Mouse (Mus musculus) heart, embryonic 11.5 days (tissue): ENCODE results near the gene Arl5a. TPM values are rescaled to one million over a fixed set of nuclear protein-coding genes. Genes with fewer than 3 reads are reported as not detected.
A peak's percentile ranks its signal among the peaks of the same experiment; 100 is the strongest.

Experiments used
- ATAC-seq: fragments of 200-750 bp; cut with Nextera tagmentation; replicated peaks from 2 replicates; pipeline ENCODE4 v1.8.0; 2017; ENCODE audit warnings: moderate library complexity; ENCODE audit not compliant: insufficient number of reproducible peaks, low FRiP score, low TSS enrichment
- H3K27ac ChIP-seq: fragments of 300-500 bp; sonication (generic); 2 replicates; pipeline ENCODE4 v1.5.1; 2014; ENCODE audit warnings: mild to moderate bottlenecking, low read depth, low read length
- H3K27me3 ChIP-seq: fragments of 300-500 bp; sonication (generic); 2 replicates; pipeline ENCODE4 v1.6.1; 2014; ENCODE audit warnings: mild to moderate bottlenecking, low read length, mixed read lengths; ENCODE audit not compliant: control insufficient read depth, insufficient read depth
- H3K36me3 ChIP-seq: fragments of 300-500 bp; sonication (generic); 2 replicates; pipeline ENCODE4 v1.6.1; 2014; ENCODE audit warnings: mild to moderate bottlenecking, low read length, moderate library complexity, mixed read lengths; ENCODE audit not compliant: control insufficient read depth, insufficient read depth
- H3K4me1 ChIP-seq: fragments of 300-500 bp; sonication (generic); 2 replicates; pipeline ENCODE4 v1.6.1; 2014; ENCODE audit warnings: low read length; ENCODE audit not compliant: control insufficient read depth, insufficient read depth
- H3K4me2 ChIP-seq: fragments of 300-500 bp; sonication (generic); 2 replicates; pipeline ENCODE4 v1.6.1; 2014; ENCODE audit warnings: mild to moderate bottlenecking, moderate library complexity
- H3K4me3 ChIP-seq: fragments of 300-500 bp; sonication (generic); 2 replicates; pipeline ENCODE4 v1.5.1; 2014; ENCODE audit warnings: low read depth, low read length
- H3K9ac ChIP-seq: fragments of 300-500 bp; sonication (generic); 2 replicates; pipeline ENCODE4 v1.6.1; 2014; ENCODE audit warnings: mild to moderate bottlenecking, low read depth, low read length, moderate library complexity
- H3K9me3 ChIP-seq: fragments of 300-500 bp; sonication (generic); replicated peaks from 2 replicates; pipeline ENCODE4 v1.6.1; 2016; ENCODE audit warnings: low read length; ENCODE audit not compliant: control insufficient read depth
- WGBS: fragments of 180-500 bp; shearing (Covaris S2); extraction: QIAGEN DNeasy Blood & Tissue Kit; methylation state at CpG from one replicate; pipeline ENCODE4 v1.1.7; 2014; ENCODE audit not compliant: insufficient replicate concordance; 5-methylcytosine and 5-hydroxymethylcytosine counted together
- polyA plus RNA-seq: library from polyadenylated mRNA; unstranded; fragments of >200 nt; fragmentation: Nextera tagmentation; extraction: Ambion mirVana; gene quantifications from 2 replicates; pipeline ENCODE4 v1.2.1, GENCODE M21; 2014

The Arl5a gene
- 74.4 and 95.6 TPM in 2 replicates for polyA plus RNA-seq

- H3K27ac ChIP-seq: peak within 1 kb of the TSS; percentile 89
- under 1% methylated on average over 53 of the region's 57 CpGs for WGBS
- H3K4me1 ChIP-seq: peaks cover 17% of the 10 kb centered on the region
- H3K9ac ChIP-seq: peak within 1 kb of the TSS; percentile 98
- H3K36me3 ChIP-seq: no peaks in the 10 kb centered on the region
- H3K27me3 ChIP-seq: no peaks in the 10 kb centered on the region
- H3K4me3 ChIP-seq: peak within 1 kb of the TSS; percentile 93
- H3K9me3 ChIP-seq: no peaks in the 10 kb centered on the region
- peak; percentile 95 for ATAC-seq
- H3K4me2 ChIP-seq: peak within 1 kb of the TSS; percentile 88
Measured at GRCm38 (mm10) chr2:52424747-52425522, at the start of gene Arl5a. Gene Arl5a, minus strand, starts transcription at chr2:52424901.

GRCm38 (mm10) chr2:52471545-52472291, 47.0 kb upstream of the Arl5a start:
- ATAC-seq: no peak
- Histone ChIP-seq H3K4me3 (no peak overlapping the region), H3K27me3 (no peaks in the 10 kb centered on the region), H3K4me1 (peaks cover 4% of the 10 kb centered on the region; the same call in 1 of the 2 replicates), H3K9ac (no peak overlapping the region), H3K9me3 (no peaks in the 10 kb centered on the region), H3K36me3 (no peaks in the 10 kb centered on the region), H3K27ac (peak overlapping the region; percentile 37; the same call in 1 of the 2 replicates), H3K4me2 (no peak overlapping the region)
- WGBS: 16% methylated on average over 4 of the region's 4 CpGs

- Histone ChIP-seq H3K4me2 (no peak overlapping the region), H3K4me1 (peaks cover 4% of the 10 kb centered on the region; the same call in 1 of the 2 replicates), H3K4me3 (no peak overlapping the region), H3K9me3 (no peaks in the 10 kb centered on the region), H3K27ac (no peak overlapping the region), H3K36me3 (no peaks in the 10 kb centered on the region), H3K27me3 (no peaks in the 10 kb centered on the region), H3K9ac (no peak overlapping the region)
- ATAC-seq: no peak
- 74% methylated on average over 4 of the region's 4 CpGs for WGBS
Measured at GRCm38 (mm10) chr2:52470044-52470560, 45.4 kb upstream of the Arl5a start.

GRCm38 (mm10) chr2:52467629-52468028, 42.9 kb upstream of the Arl5a start:
- no peaks in the 10 kb centered on the region for H3K9me3 ChIP-seq
- H3K36me3 ChIP-seq: no peaks in the 10 kb centered on the region
- H3K4me2 ChIP-seq: no peak overlapping the region
- H3K27ac ChIP-seq: no peak overlapping the region
- WGBS: 66% methylated on average over 6 of the region's 6 CpGs
- peaks cover 4% of the 10 kb centered on the region; the same call in 1 of the 2 replicates for H3K4me1 ChIP-seq
- ATAC-seq: no peak
- H3K4me3 ChIP-seq: no peak overlapping the region
- H3K9ac ChIP-seq: no peak overlapping the region
- H3K27me3 ChIP-seq: no peaks in the 10 kb centered on the region

- WGBS: 85% methylated on average over 12 of the region's 12 CpGs
- no peak overlapping the region for H3K27ac ChIP-seq
- no peaks in the 10 kb centered on the region for H3K36me3 ChIP-seq
- no peaks in the 10 kb centered on the region for H3K9me3 ChIP-seq
- H3K4me2 ChIP-seq: no peak overlapping the region
- no peak overlapping the region for H3K9ac ChIP-seq
- no peak overlapping the region for H3K4me3 ChIP-seq
- no peaks in the 10 kb centered on the region for H3K27me3 ChIP-seq
- ATAC-seq: no peak
- no peaks in the 10 kb centered on the region for H3K4me1 ChIP-seq
Measured at GRCm38 (mm10) chr2:52461206-52461967, 36.7 kb upstream of the Arl5a start.

- Histone ChIP-seq H3K4me2 (no peak overlapping the region), H3K4me3 (no peak overlapping the region), H3K9me3 (no peaks in the 10 kb centered on the region), H3K36me3 (no peaks in the 10 kb centered on the region), H3K27me3 (no peaks in the 10 kb centered on the region), H3K9ac (no peak overlapping the region), H3K27ac (no peak overlapping the region), H3K4me1 (no peaks in the 10 kb centered on the region)
- 67% methylated on average over 7 of the region's 7 CpGs for WGBS
- no peak for ATAC-seq
Measured at GRCm38 (mm10) chr2:52455606-52456479, 31.1 kb upstream of the Arl5a start.

GRCm38 (mm10) chr2:52449818-52450217, 25.1 kb upstream of the Arl5a start:
- no peak overlapping the region for H3K4me3 ChIP-seq
- H3K4me1 ChIP-seq: peaks cover 2% of the 10 kb centered on the region; the same call in 1 of the 2 replicates
- H3K27me3 ChIP-seq: no peaks in the 10 kb centered on the region
- no peak overlapping the region for H3K9ac ChIP-seq
- no peak overlapping the region for H3K27ac ChIP-seq
- H3K36me3 ChIP-seq: no peaks in the 10 kb centered on the region
- H3K4me2 ChIP-seq: no peak overlapping the region
- no peaks in the 10 kb centered on the region for H3K9me3 ChIP-seq
- ATAC-seq: no peak
- 57% methylated on average over 8 of the region's 8 CpGs for WGBS
